Mouse (Mus musculus) ES-E14 (cell line): ENCODE results near the gene Frmd6. TPM values are rescaled to one million over a fixed set of nuclear protein-coding genes. Genes with fewer than 3 reads are reported as not detected.

ENCODE experiments used
- DNase-seq: peaks from one replicate; pipeline ENCODE4 v3.0.0-alpha.2; 2013; ENCODE audit warnings: low read depth, low spot score
- H3K27ac ChIP-seq: 2 replicates; pipeline ENCODE4 v1.5.1; 2012; ENCODE audit warnings: low read depth, mild to moderate bottlenecking, low read length, moderate library complexity, mixed read lengths; ENCODE audit not compliant: poor library complexity, insufficient read depth, severe bottlenecking
- H3K36me3 ChIP-seq: 2 replicates; pipeline ENCODE4 v1.6.1; 2012; ENCODE audit warnings: mild to moderate bottlenecking, low read length, moderate library complexity, mixed read lengths; ENCODE audit not compliant: control insufficient read depth, poor library complexity, insufficient read depth, severe bottlenecking
- H3K4me1 ChIP-seq, 2 experiments: fragments of 150-350 bp in 1 of 2; sonication (generic) in 1 of 2; 2 replicates each; pipeline ENCODE4 v1.6.1; 2012; ENCODE audit warnings: low read length in 2 of 2, mild to moderate bottlenecking in 1 of 2, mixed read lengths in 1 of 2; ENCODE audit not compliant: control insufficient read depth in 2 of 2, insufficient read depth in 2 of 2, poor library complexity in 1 of 2
- H3K4me3 ChIP-seq, 2 experiments: fragments of 150-350 bp in 1 of 2; sonication (generic) in 1 of 2; 2 replicates each; pipeline ENCODE4 v1.5.1; 2012; ENCODE audit warnings: low read length in 2 of 2, low read depth in 1 of 2, mild to moderate bottlenecking in 1 of 2, mixed read lengths in 1 of 2; ENCODE audit not compliant: insufficient read depth in 1 of 2, poor library complexity in 1 of 2, severe bottlenecking in 1 of 2
- H3K9ac ChIP-seq: 2 replicates; pipeline ENCODE4 v1.6.1; 2012; ENCODE audit warnings: low read depth, mild to moderate bottlenecking, low read length, mixed read lengths; ENCODE audit not compliant: poor library complexity, insufficient read depth, severe bottlenecking
- H3K9me3 ChIP-seq: fragments of 150-350 bp; sonication (generic); 2 replicates; pipeline ENCODE4 v1.6.1; 2012; ENCODE audit warnings: low read depth, mild to moderate bottlenecking, low read length; ENCODE audit not compliant: control insufficient read depth, insufficient read depth
- CHD2 ChIP-seq: IDR thresholded peaks from 2 replicates; pipeline ENCODE4 v1.6.1; 2014; ENCODE audit warnings: mild to moderate bottlenecking, low read depth, low read length, inconsistent platforms
- HCFC1 ChIP-seq: IDR thresholded peaks from 2 replicates; pipeline ENCODE4 v1.6.1; 2012; ENCODE audit warnings: low read length, inconsistent platforms, borderline replicate concordance; ENCODE audit not compliant: insufficient read depth
- MAFK ChIP-seq: IDR thresholded peaks from 2 replicates; pipeline ENCODE4 v1.6.1; 2014; ENCODE audit warnings: mild to moderate bottlenecking, low read depth, low read length, inconsistent platforms; ENCODE audit not compliant: insufficient read depth
- ZC3H11A ChIP-seq: IDR thresholded peaks from 2 replicates; pipeline ENCODE4 v1.6.1; 2012; ENCODE audit warnings: low read depth, mild to moderate bottlenecking, inconsistent platforms, low read length, borderline replicate concordance
- ZNF384 ChIP-seq: IDR thresholded peaks from 2 replicates; pipeline ENCODE4 v1.6.1; 2012; ENCODE audit warnings: low read depth, low read length, inconsistent platforms
- in situ Hi-C, 2 experiments: fragments of 600-800 bp; cut with MboI; formaldehyde crosslinking; loops; one replicate each; pipeline ENCODE4 v1.15.1; 2025; ENCODE audit warnings: low sequenced_read_pairs in 2 of 2, inconsistent platforms in 1 of 2; ENCODE audit not compliant: unreplicated experiment in 2 of 2
- total RNA-seq: library from RNA; depleted of rRNA; stranded (reverse); fragments of 300-350 nt; gene quantifications from 2 replicates; pipeline ENCODE4 v1.2.3, GENCODE M21; 2012

Gene Frmd6
- total RNA-seq, 1 experiment: 22.5 TPM

GRCm38 (mm10) chr12:70794543-70795388, 30.5 kb upstream of the Frmd6 start:
- no peak for TF ChIP-seq HCFC1
- no peak for TF ChIP-seq ZC3H11A
- TF ChIP-seq MAFK: no peak
- peaks cover 2% of the 10 kb centered on the region in 2 experiments; a peak in 2 of 4 replicates for H3K4me1 ChIP-seq
- H3K36me3 ChIP-seq: no peaks in the 10 kb centered on the region
- no peak overlapping the region for H3K27ac ChIP-seq
- H3K4me3 ChIP-seq: no peak overlapping the region
- in situ Hi-C loops: no loop called here
- no peaks in the 10 kb centered on the region for H3K9me3 ChIP-seq
- no peak for DNase-seq
- H3K9ac ChIP-seq: no peak overlapping the region

GRCm38 (mm10) chr12:70795389-70795711, 30.0 kb upstream of the Frmd6 start:
- no peak for TF ChIP-seq ZNF384
- no peak for TF ChIP-seq HCFC1
- no peak for TF ChIP-seq CHD2
- TF ChIP-seq ZC3H11A: no peak
- no peak for TF ChIP-seq MAFK
- H3K4me3 ChIP-seq: no peak overlapping the region
- in situ Hi-C loops: no loop called here
- DNase-seq: no peak
- H3K4me1 ChIP-seq: peaks cover 2% of the 10 kb centered on the region in 2 experiments; a peak in 2 of 4 replicates
- H3K9ac ChIP-seq: no peak overlapping the region
- H3K36me3 ChIP-seq: no peaks in the 10 kb centered on the region
- H3K27ac ChIP-seq: no peak overlapping the region
- no peaks in the 10 kb centered on the region for H3K9me3 ChIP-seq

GRCm38 (mm10) chr12:70798496-70798895, 26.8 kb upstream of the Frmd6 start:
- Histone ChIP-seq H3K27ac (no peak overlapping the region), H3K9me3 (no peaks in the 10 kb centered on the region), H3K4me3 (no peak overlapping the region), H3K4me1 (peaks cover 2% of the 10 kb centered on the region in 2 experiments; a peak in 2 of 4 replicates), H3K9ac (no peak overlapping the region), H3K36me3 (no peaks in the 10 kb centered on the region)
- in situ Hi-C loops: no loop called here
- DNase-seq: no peak
- TF ChIP-seq MAFK (no peak), CHD2 (no peak), HCFC1 (no peak), ZNF384 (no peak), ZC3H11A (no peak)

- H3K9ac ChIP-seq: no peak overlapping the region
- in situ Hi-C loops: no loop called here
- H3K4me1 ChIP-seq: peaks cover 2% of the 10 kb centered on the region in 2 experiments; a peak in 2 of 4 replicates
- no peaks in the 10 kb centered on the region for H3K36me3 ChIP-seq
- DNase-seq: peak; percentile 51
- TF ChIP-seq ZNF384 (no peak), HCFC1 (no peak), MAFK (no peak), CHD2 (no peak), ZC3H11A (no peak)
- H3K4me3 ChIP-seq: peak overlapping the region in 1 of 2 experiments; percentile 19; a peak in 1 of 4 replicates
- H3K9me3 ChIP-seq: no peaks in the 10 kb centered on the region
- no peak overlapping the region for H3K27ac ChIP-seq
Observed at GRCm38 (mm10) chr12:70799231-70800002, 25.9 kb upstream of the Frmd6 start.
